Comparison of ENCODE assay signal across 30 mouse cellular contexts in the genomic region with DNA sequence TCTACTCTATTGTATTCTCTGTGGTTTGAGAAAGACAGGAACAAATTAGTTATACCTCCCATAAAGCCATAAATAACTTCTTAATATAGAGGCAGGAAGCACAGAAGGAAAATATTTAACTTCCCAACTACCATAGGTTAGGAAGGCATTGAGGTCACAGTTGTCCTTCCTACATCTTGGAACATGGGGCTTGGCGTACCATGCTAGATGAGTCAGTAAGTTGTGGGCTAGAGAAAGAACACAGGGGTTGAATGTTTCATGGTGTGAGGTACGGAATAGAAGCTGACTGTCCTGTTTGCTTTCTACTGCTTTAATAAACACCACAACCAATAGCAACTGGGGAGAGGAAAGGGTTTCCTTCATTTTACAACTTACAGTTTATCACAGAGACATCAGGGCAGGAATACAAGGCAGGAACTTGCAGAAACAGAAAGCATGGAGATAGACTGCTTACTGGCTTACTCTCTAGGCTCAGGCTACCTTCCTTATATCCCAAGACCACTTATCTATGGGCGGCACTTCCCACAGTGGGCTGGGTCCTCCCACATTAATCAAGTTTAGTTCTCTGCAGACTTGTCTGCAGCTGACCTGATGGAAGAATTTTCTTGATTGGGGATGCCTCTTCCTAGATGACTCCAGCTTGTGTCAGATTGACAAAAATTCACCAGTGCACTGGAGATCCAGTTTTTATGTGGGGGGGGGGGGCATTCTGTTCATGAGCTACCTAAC.
DNase-seq lines count a peak whose midpoint lies in the region; ATAC-seq lines count a peak whose summit lies in the region.
"Had no signal": no experiment of that assay in that cellular context is flagged by ENCODE, and none has a peak within 500 bp of the region (broad histone marks: within the 10 kb centered on the region; RNA-seq: fewer than 3 reads in every experiment).

No protein-coding gene starts in this region.

- H3K36me3 ChIP-seq in megakaryocyte, embryonic 14.5 days (replicated peaks; ENCODE audit: low read length), result no peaks in the 10 kb centered on the region
- no peaks in the 10 kb centered on the region for H3K36me3 ChIP-seq in liver, embryonic 16.5 days (ENCODE audit: control insufficient read depth, insufficient read depth)
- H3K36me3 ChIP-seq in hindbrain, embryonic 12.5 days, result no peaks in the 10 kb centered on the region
- H3K36me3 ChIP-seq: embryonic facial prominence, embryonic 12.5 days; forebrain, embryonic 15.5 days; G1E; heart, embryonic 12.5 days; midbrain, embryonic 13.5 days; neural tube, embryonic 15.5 days had no signal

- 40% methylated on average over 3 of the region's 3 CpGs for WGBS in liver, embryonic 16.5 days (ENCODE audit: insufficient replicate concordance)
- 90% methylated on average over 3 of the region's 3 CpGs for WGBS in hindbrain, embryonic 12.5 days

- no peaks in the 10 kb centered on the region for H3K27me3 ChIP-seq in megakaryocyte, embryonic 14.5 days (replicated peaks)
- H3K27me3 ChIP-seq in liver, embryonic 16.5 days (ENCODE audit: control insufficient read depth, insufficient read depth, low read depth, low read length), result no peaks in the 10 kb centered on the region
- no peaks in the 10 kb centered on the region for H3K27me3 ChIP-seq in hindbrain, embryonic 12.5 days
- H3K27me3 ChIP-seq: embryonic facial prominence, embryonic 12.5 days; forebrain, embryonic 15.5 days; heart, embryonic 12.5 days; midbrain, embryonic 13.5 days; neural tube, embryonic 15.5 days had no signal

- H3K27ac ChIP-seq in liver, embryonic 16.5 days (ENCODE audit: low read length), result no peak overlapping the region
- no peak overlapping the region for H3K27ac ChIP-seq in hindbrain, embryonic 12.5 days
- H3K27ac ChIP-seq: embryonic facial prominence, embryonic 12.5 days; forebrain, embryonic 15.5 days; gastrocnemius, adult 2 months; heart, adult 2 months; kidney, postnatal 0 days; midbrain, embryonic 13.5 days; neural tube, embryonic 15.5 days; stomach, postnatal 0 days had no signal

- peaks cover 49% of the 10 kb centered on the region for H3K4me1 ChIP-seq in megakaryocyte, embryonic 14.5 days
- peaks cover 19% of the 10 kb centered on the region for H3K4me1 ChIP-seq in liver, embryonic 16.5 days (ENCODE audit: control insufficient read depth, low read depth, low read length)
- H3K4me1 ChIP-seq in hindbrain, embryonic 12.5 days, result no peaks in the 10 kb centered on the region
- H3K4me1 ChIP-seq: embryonic facial prominence, embryonic 12.5 days; forebrain, embryonic 15.5 days; midbrain, embryonic 13.5 days; neural tube, embryonic 15.5 days had no signal

- DNase-seq in right cerebral cortex, postnatal 14 days, result no peak
- no peak for DNase-seq in kidney, adult 11 months
- DNase-seq: cerebellum, adult 11-12 months; cerebellum, adult 9-11 months; embryo, embryonic 11 days; gastrocnemius, adult 2 months; gastrocnemius, postnatal 36 days; heart, adult 2 months; kidney, adult 8-10 months; kidney, postnatal 4 days; left cerebral cortex, postnatal 4 days; lung, adult 2 months; lung, postnatal 14 days; right cerebral cortex, postnatal 4 days; thymus, adult 18-20 months; thymus, postnatal 25 days had no signal

- ATAC-seq in megakaryocyte, adult 5-6 weeks (ENCODE audit: poor library complexity, severe bottlenecking), result no peak
- ATAC-seq in granulocyte monocyte progenitor cell, adult 5-6 weeks (replicated peaks; ENCODE audit: poor library complexity, severe bottlenecking), result peak; percentile 0; the same call in 1 of the 2 replicates
- ATAC-seq in liver, embryonic 16.5 days (ENCODE audit: low read depth), result peak; percentile 14; the same call in 1 of the 2 replicates
- ATAC-seq in hindbrain, embryonic 12.5 days (ENCODE audit: low FRiP score), result no peak
- ATAC-seq: forebrain, embryonic 15.5 days; hindbrain, embryonic 16.5 days; midbrain, embryonic 13.5 days had no signal

- peak overlapping the region; percentile 42 for H3K4me3 ChIP-seq in megakaryocyte, embryonic 14.5 days (replicated peaks)
- H3K4me3 ChIP-seq in liver, embryonic 16.5 days (ENCODE audit: low read depth, low read length), result no peak overlapping the region
- H3K4me3 ChIP-seq in hindbrain, embryonic 12.5 days, result no peak overlapping the region
- H3K4me3 ChIP-seq: embryonic facial prominence, embryonic 12.5 days; forebrain, embryonic 15.5 days; gastrocnemius, adult 2 months; heart, adult 2 months; heart, embryonic 12.5 days; midbrain, embryonic 13.5 days; neural tube, embryonic 15.5 days had no signal

- H3K4me2 ChIP-seq in liver, embryonic 16.5 days (ENCODE audit: low read depth, low read length), result no peak overlapping the region
- H3K4me2 ChIP-seq in hindbrain, embryonic 12.5 days (replicated peaks), result no peak overlapping the region
- H3K4me2 ChIP-seq: embryonic facial prominence, embryonic 12.5 days; forebrain, embryonic 15.5 days; heart, embryonic 12.5 days; midbrain, embryonic 13.5 days; neural tube, embryonic 15.5 days had no signal

- no peak overlapping the region for H3K9ac ChIP-seq in liver, embryonic 16.5 days (ENCODE audit: low read depth, low read length)
- H3K9ac ChIP-seq in hindbrain, embryonic 12.5 days, result no peak overlapping the region
- H3K9ac ChIP-seq: embryonic facial prominence, embryonic 12.5 days; forebrain, embryonic 15.5 days; heart, embryonic 12.5 days; midbrain, embryonic 13.5 days; neural tube, embryonic 15.5 days had no signal

- no peaks in the 10 kb centered on the region for H3K9me3 ChIP-seq in megakaryocyte, embryonic 14.5 days
- no peaks in the 10 kb centered on the region for H3K9me3 ChIP-seq in liver, embryonic 16.5 days (replicated peaks; ENCODE audit: control insufficient read depth, low read length)
- no peaks in the 10 kb centered on the region for H3K9me3 ChIP-seq in hindbrain, embryonic 12.5 days (replicated peaks)
- H3K9me3 ChIP-seq: embryonic facial prominence, embryonic 12.5 days; forebrain, embryonic 15.5 days; G1E; heart, embryonic 12.5 days; midbrain, embryonic 13.5 days; neural tube, embryonic 15.5 days had no signal

Comparison
In these comparisons a context has a peak if more than half of its experiments do, and no peak if none do; other contexts are left out.
1. ATAC-seq: peak in granulocyte monocyte progenitor cell, adult 5-6 weeks (single experiment) and liver, embryonic 16.5 days (single experiment); none in megakaryocyte, adult 5-6 weeks (single experiment) and hindbrain, embryonic 12.5 days (single experiment).